Mouse (Mus musculus) thymus, adult 18-20 months (tissue): ENCODE data around the gene Sipa1l3.

ENCODE experiments used
- DNase-seq, 2 experiments: peaks; one replicate each; pipeline ENCODE4 v3.0.0; 2022; ENCODE audit warnings: mixed read lengths in 2 of 2

Sipa1l3 gene

DNA sequence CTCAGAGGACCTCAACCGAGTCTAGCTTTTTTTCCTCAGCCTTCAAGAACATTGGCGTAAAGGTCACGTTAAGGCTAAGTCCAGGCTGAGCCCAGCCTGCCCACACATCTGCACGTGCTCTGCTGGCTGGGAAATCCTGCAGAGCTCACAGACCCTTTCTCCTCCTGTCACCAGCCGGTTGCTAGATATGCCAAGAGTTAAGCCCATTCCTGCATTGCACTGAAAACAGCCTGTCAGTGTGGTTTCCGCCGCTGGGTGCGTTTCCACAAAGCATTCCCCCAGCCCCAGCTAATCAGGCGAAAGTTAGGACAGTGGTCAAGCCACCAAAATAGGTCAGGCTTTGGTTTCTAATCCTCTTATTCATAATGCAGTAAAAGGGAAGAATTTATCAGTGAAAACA, 77.3 kb downstream of the Sipa1l3 start:
- DNase-seq, result no peak

DNA sequence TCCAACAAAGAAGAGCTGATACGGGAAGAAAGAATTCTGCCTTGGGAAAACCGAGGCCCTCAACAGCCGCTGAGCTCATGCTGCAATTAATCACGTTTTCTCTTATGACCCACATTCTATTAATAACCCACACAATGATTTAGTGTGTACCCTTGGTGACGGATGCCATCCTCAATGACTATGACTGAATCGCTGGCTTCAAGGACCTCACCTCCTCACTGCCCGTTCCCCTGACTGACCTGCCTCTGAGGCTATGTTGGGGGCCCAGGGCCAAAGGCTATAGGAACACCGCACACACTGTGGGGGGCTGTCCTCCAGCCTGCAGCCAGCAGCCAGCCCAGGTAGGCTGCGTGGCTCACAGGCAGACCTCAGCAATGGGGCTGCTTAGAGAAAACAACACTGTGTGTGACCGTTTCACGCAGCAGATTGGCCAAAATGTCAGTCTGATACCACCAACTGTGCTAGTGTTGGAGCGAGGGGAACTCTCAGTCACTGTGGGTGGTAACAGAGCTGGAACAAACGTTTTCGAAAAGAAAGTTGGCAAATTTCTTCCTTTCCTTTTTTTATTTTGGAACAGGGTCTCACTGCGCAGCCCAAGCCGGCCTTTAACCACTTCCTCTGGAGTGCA, 79.7 kb downstream of the Sipa1l3 start:
- no peak for DNase-seq

DNA sequence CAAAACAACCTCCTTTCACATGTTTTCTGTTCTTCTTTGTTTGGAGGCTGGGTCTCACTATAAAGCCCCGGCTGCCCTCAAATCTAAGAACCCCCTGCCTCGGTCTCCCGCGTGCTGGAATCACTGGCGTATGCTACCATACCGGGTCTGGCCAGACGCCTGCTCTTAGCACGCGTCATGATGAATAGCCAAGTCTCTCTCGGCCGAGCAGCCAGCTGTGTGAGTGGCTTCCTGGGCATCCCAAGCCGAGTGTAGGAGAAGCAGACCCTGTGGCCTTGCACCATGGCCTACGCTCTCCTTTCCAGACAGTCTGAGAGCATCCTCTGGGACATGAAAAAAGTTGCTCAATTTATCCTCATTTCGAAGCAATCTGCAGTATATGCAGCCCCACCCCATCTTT, 80.2 kb downstream of the Sipa1l3 start:
- no peak for DNase-seq

DNA sequence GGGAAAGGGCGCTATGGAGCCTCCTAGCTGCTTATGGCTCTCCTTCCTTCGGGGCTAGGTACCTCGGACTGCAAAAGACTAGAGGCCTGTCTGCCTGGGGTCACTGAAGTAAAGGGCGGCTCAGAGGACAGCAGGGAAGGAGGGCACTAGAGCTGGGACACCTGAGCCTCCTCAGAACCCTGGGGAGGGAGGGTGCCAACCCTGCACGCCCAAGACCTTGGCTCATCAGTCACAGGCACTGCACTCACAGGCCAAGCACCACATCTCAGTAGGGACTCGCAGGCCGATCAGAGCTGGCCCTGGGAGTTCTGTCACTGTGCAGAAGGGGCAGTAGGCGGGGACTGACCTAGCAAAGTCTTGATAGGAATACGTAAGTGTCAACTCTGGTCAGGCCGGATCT, 81.4 kb downstream of the Sipa1l3 start:
- DNase-seq, result no peak

DNA sequence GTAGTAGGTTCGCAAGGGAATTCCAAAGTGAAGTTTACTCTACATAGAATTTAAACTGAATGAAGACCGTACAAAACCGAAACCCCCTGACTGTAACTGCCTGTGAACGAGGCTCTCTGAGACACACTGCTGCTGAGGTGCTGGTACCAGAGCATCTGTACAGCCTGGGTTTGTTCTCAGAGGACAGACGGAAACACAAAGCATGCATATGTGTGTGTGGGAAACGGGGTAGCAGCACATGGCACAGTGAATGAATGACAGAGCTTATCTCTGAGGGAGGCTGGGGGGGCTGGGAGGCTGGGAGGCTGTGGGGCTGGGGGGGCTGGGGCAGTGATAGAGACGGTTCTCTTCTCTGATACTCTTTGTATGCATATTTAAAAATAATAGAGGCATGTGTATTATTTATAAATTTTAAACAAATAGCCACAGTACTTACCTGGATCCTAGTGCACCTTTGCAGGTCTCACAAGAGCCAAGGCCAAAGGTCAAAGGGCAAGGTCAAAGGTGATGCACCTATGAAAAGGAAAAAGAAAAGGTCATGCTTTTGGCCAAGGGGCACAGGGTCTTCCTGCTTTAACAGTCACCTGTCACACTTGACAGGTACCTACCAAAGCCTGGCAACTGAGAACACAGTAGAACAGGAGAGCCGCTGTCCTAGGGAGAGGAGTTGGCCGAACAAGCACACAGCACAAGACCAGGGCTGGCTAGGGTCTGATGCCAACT, 84.0 kb downstream of the Sipa1l3 start:
- no peak for DNase-seq

DNA sequence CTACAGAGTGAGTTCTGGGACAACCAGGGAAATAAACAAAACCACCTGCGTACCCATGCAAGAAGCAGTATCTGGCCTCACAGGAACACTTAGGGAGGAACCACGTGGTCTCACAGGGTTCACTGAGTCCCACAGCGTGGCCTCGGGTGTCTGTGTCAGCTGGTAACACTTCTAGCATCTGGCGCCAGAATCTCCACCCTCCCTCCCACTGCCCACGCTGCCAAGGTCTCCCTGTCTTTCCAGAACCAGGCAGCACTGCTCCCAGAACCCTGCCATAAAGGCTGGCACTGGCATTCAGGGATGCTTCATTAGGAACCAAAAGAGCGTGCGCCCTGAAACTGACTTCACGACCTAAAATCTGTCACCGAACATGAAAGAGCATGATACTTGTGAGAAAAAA, 84.7 kb downstream of the Sipa1l3 start:
- DNase-seq, result no peak

DNA sequence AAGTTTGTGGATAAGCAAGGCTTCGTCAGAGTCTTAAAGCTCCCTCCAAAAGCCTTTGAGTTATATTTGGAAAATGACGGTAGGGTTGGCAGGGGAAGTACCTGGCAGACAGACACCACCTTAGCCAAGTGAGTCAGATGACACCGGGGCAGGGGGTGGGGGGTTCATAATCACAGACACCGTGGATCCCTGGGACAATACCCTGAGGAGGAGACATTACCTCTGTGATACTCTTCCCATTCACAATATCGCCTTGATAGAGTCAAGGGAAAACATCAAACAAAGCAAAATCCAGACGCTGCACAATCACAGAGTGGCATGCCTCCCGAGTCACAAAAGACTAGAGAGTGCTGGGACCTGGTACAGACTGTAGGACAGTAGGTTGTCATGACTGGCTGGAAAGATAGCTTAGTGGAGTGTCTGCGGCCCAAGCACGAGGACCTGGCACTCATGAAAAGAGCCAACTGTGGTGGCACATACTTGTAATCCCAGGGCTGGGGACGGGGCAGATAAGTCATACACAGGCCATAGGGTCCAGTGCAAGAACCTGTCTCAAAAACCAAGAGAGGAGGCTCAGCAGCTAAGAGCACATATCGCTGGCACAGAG, 85.4 kb downstream of the Sipa1l3 start:
- no peak for DNase-seq

DNA sequence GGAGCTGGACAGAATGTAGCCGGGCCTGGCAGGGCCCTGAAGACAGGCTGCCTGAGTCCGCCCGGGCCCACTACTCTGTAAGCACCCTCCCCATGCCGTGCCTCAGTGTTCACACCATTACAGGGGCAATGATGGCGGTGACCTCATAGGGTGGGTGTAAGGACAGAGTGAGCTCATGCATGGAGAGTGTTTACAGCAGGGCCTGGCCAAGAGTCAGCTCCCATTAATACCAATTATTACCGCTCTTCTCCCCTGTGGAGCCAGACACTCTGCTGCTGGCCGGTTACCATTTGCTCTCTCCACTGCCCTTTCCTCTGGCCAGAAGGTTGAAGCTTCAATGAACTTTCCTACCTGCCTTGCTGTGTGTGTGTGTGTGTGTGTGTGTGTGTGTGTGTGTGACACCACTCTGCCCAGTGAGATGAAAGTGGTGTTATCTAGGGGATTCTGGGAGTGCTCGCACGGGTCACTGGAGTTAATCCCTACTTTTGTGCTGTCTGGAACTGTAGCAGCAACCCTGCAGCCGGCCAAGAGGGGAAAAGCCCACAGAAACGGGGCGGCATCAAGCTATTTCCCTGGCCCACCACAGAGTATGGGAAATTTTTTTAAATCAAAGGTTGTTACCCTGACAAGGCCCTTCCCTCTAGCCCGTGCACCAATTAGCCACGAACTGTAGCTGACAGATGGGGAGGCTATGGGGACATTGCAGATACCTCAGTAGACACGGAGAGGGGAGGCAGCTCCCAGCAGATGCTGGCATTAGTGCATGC, 86.1 kb downstream of the Sipa1l3 start:
- DNase-seq, result no peak

DNA sequence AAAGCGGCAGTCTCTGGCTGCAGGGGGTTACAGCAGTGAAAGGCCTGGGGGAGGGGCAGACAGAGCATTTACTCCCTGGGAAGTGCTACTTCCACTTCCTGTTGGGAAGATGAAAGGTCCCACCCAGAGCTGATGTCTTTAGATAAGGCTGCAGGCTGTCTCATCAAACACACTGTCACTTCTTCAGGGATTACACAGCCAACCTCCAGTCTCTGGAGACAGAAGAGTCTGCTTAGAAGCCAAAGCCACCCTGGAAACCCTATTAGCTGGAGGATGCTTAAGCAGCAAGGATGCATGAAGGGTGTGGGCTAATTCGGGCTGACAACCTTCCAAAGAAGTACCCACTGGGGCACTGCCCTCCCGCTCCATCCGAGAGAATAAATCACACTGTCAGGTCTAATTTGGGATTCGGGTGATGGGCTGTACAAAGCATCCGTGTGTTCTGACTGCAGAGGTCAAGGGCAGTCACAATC, 87.7 kb downstream of the Sipa1l3 start:
- no peak for DNase-seq

DNA sequence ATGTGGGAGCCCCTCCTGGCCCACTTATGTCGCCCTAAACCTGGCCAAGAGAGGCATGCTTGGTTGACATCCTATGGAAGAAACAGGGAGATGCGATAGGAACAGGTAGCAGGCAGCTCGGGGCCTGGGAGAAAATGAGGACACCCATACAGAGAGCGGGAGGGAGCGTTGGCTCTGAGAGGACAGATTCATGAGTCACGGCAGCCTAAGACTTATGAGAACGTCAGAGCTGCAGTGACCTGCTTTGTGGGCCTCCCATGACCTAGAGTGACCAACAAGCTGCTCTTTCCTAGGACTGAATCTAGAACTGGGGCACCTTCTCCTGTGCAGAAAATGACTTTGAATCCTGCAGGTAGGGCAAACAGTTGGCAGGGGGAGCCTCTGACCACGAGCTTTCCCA, 92.4 kb downstream of the Sipa1l3 start:
- no peak for DNase-seq

DNA sequence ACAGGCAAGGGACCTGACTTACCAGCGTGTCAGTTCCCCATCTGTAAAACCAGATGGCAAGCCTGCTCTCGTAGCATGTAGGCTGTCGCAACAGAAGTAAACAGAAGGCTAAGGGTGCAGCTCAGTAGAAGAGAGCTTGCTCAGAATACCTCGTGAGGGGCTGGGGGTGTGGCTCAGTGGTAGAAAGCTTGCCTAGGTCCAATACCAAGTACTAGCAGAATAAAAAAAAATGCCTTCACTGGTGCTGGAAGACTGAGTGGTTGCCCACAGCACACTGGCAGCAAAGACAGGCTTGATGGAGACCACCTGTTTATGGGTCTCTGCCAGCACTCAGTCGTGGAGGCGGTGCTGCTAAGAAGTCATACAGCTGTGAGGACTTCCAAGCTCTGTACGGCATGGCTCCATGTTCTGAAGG, 93.0 kb downstream of the Sipa1l3 start:
- no peak for DNase-seq

DNA sequence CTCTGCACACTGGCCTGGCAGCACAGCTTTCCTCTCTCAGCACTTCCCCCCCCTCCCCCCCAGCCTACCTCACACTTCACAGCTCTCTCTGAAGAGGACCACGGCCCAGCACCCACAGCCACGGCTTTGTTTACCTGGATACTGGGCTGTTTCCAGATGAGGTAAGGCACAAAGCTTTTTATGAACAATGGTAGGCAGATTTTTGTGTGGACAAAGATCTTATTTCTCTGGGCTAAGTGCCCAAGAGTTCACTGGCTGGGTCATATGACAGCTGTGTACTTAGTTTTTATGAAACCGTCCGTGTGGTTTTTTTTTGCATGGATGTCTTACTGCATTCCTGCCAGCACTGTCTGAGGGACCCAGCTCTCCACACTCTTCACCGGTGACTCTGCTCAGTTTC, 93.8 kb downstream of the Sipa1l3 start:
- no peak for DNase-seq

DNA sequence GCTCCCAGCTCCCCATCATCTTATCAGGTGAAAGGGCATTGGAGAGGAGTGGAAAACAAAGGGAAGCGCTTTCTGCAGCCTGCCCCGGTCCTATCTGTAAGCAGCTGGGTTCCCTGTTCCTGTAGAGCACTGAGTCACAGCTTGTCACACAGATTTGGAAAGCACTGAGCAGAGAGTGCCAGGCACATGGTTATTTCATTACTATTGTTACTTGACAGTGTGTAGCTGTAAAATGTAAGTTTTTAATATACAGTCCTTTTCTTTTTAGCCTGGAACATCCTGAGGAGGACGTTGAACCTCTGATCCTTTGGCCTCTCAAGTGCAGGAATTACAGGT, 96.6 kb downstream of the Sipa1l3 start:
- DNase-seq, result no peak

DNA sequence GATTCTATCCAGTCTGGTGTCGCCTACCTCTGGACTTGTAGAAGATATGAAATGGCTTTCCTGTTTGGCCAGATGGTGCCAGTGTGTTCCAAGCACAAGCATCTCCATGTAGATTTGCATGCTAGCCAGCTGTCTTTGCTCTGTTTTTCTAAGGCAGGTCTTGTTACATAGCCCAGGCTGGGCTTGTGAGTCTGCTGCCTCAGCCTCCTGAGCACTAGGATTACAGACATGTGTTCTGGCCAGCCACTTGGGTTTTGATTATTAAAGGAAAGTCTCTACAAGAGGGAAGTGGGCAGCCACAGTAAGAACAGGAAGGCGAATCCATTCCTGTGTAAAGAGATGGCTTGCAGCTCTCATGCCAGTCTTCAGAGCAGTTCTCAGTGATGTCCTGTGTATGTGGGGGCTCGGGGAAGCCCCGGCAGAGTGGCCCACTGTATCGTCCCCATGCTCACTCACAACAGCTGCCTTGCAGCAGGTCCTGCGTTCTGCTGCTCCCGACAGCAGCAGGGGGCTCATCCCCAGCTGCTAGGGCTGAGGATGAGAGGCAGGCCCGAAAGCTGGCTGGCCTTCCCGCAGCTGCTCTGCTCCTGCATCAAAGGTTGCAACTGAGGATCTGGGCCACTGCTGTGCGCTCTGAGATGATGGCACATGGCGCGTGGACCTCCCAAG, 97.1 kb downstream of the Sipa1l3 start:
- DNase-seq, result no peak

DNA sequence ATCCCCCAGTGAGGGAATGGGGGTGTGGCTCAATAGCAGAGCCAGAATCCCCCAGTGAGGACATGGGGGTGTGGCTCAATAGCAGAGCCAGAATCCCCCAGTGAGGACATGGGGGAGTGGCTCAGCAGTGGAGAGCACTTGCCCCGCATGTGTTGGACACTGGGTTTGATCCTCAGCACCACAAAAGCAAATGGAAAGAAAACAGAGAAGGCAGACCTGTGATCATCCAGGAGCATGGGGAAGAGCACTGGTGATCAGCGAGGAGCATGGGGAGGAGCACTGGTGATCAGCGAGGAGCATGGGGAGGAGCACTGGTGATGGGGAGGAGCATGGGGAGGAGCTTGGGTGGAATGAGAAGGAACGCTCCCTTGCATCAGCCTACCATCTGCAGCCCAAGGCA, 98.6 kb downstream of the Sipa1l3 start:
- DNase-seq, result no peak

DNA sequence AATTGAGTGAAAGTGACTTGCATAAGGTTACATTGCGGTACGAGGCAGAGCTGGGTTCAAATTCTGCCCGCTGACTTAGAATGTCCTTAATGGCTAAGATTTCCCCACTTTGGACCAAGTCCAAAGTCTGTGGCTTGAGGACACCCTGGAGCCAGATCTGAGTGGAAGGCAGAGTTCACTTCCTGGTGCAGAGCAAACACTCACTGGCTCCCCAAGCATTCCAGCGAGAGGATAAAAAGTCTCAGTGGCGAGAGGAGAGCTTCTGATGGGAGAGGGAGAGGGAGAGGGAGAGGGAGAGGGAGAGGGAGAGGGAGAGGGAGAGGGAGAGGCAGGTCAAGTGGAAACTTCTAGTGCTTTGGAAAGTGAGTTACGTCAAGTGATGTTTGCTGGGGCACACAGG, 100.2 kb downstream of the Sipa1l3 start:
- no peak for DNase-seq

DNA sequence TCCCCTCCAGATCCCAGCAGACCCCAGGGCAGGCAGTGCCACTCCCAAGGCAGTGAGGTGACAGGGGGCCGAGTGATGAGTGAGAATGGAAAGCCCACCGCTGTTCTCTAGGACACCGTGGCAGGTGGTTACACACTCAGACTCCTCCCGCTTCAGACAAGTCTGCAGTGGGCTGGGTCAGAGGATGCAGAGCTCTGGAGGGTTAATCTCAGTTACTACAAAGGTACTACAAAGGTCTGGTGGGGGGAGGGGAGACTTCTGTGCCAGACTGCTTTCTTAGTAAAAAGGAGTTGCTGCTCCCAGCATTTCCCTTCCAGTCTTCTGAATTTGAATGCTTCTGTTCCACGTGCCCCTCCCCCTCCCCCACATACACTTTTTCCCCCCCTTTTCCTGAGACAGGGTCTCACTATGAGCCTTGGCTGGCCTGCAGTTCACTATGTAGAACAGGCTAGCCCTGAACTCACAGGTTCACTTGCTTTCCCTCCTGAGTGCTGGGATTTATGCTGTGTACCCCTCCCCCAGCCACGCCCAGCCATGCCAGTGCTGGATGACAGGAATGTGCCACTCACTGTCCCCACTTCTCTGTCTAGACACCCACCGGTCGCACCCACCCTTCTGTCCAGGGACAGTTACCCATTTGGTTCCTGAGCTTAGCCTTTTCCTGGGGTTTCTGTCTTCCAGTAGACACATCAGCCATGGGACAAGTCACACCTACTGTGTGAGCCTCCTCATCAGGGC, 100.9 kb downstream of the Sipa1l3 start:
- no peak for DNase-seq

DNA sequence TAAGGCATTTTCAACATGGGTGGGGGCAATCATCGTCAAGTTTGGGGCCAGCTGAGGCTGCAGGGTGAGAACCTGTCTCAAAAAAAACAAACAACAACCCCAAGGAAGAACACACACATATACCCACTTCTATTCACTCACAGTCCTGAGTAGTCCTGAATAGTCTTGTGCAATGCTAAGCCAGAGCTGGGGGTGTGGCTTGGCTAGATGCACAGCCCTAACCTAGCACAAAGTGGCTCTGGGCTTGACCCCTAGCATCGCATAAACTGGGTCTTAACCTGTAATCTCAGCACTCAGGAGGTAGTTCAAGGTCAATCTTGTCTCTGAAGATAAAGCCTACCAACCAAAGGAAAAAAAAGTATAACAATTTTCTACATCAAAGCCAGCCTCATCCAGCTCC, 101.5 kb downstream of the Sipa1l3 start:
- DNase-seq, result no peak

DNA sequence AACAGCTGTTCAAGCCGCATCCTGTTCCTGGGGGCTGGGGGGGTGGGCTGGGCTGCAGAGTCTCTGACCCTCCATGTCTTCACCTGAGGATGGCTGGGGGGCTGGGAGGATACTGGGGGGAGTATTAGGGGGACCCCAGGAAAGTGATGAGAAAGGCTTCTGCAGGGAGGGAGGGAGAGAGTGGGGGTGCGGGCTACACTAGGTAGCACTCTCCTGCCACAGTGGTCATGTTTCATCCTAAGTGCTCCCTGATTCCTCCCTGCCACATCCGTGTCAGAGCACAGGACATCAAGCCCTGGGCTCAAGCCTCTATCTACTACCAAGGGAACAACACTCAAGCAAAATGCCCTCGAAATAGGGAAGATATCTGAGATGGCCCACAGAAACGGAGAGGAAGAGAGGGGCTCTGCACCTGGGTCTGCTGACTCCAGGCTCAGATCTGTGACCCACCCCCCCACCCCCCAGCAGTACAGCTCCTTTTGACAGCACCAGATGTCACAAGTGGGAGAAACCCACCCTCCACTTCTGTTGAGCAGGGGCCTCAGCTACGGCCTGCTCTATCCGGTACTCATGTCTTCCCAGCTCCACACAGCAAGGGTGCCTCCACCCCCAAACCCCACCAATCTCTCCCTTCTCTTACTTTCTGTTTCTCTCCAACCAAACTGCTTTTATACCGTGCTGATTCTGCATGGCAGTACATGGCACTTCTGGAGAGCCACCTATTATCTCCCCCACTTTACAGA, 106.4 kb downstream of the Sipa1l3 start:
- DNase-seq, result peak; percentile 36 to 46

DNA sequence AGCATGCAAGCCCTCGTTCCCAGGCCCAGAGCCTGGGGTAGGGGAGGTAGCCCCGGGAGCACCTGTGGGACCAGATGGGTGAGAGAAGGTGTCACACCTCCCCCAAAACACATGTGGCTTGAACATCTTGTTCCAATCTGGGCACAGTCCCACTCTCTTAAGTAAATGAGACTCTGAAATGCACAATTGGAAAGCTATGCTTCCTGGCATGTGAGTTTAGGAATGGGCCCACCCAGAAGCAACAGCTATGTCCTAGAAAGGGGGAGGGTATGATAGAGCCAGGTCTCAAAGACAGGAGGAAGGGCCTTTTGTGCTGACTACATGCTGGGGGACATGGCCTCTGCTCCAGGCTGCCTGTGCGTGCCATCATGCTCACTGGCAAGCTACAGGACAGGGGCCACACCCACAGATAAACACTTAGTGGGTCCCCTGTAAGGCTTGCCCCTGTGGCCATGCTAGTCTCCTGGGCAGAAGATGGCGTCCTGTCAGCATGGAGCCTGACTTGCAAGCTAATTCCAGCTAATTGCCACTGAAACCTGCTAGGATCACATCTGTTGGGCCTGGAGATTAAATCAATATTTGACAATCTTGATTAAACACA, 107.1 kb downstream of the Sipa1l3 start:
- no peak for DNase-seq

DNA sequence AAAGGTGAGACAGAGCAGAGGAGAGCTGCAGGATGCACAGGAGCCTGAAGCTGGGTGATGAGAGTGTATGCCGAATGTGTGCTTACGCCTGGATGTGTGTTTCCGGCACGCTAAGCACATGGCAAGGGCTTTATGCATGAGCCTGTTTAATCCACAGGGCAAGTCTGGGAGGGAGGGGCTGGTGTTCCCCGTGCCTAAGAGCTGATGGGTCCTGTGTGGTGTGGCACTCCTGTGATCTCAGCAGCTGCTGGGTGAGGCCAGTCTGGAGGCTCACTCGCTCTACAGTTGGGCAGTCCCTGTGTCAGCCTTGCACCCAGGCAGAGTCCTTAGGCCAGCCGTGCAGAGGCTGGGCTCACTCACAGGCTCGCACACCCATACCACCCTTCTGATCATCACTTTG, 108.0 kb downstream of the Sipa1l3 start:
- no peak for DNase-seq
